Mouse (Mus musculus) lung, embryonic 15.5 days (tissue): ENCODE data around the gene Zer1. TPM values are rescaled to one million over a fixed set of nuclear protein-coding genes. Genes with fewer than 3 reads are reported as not detected.

Source experiments
- ATAC-seq: fragments of 200-750 bp; cut with Nextera tagmentation; 2 replicates; pipeline ENCODE4 v1.8.0; 2017; ENCODE audit warnings: moderate number of reproducible peaks, borderline replicate concordance; ENCODE audit not compliant: low FRiP score, low TSS enrichment; ENCODE audit errors: extremely low read depth
- H3K27ac ChIP-seq: fragments of 300-500 bp; sonication (generic); 2 replicates; pipeline ENCODE4 v1.5.1; 2015; ENCODE audit warnings: moderate library complexity, mild to moderate bottlenecking, inconsistent platforms
- H3K27me3 ChIP-seq: fragments of 300-500 bp; sonication (generic); 2 replicates; pipeline ENCODE4 v1.6.1; 2015; ENCODE audit warnings: inconsistent platforms
- H3K36me3 ChIP-seq: fragments of 300-500 bp; sonication (generic); 2 replicates; pipeline ENCODE4 v1.6.1; 2015; ENCODE audit warnings: inconsistent platforms
- H3K4me1 ChIP-seq: fragments of 300-500 bp; sonication (generic); 2 replicates; pipeline ENCODE4 v1.6.1; 2015; ENCODE audit warnings: inconsistent platforms
- H3K4me2 ChIP-seq: fragments of 300-500 bp; sonication (generic); 2 replicates; pipeline ENCODE4 v1.6.1; 2015; ENCODE audit warnings: inconsistent platforms, mild to moderate bottlenecking, moderate library complexity
- H3K4me3 ChIP-seq: fragments of 300-500 bp; sonication (generic); 2 replicates; pipeline ENCODE4 v1.5.1; 2015; ENCODE audit warnings: mild to moderate bottlenecking, inconsistent platforms
- H3K9ac ChIP-seq: fragments of 300-500 bp; sonication (generic); 2 replicates; pipeline ENCODE4 v1.6.1; 2015; ENCODE audit warnings: inconsistent platforms
- H3K9me3 ChIP-seq: fragments of 300-500 bp; sonication (generic); 2 replicates; pipeline ENCODE4 v1.6.1; 2016; ENCODE audit warnings: inconsistent platforms
- WGBS: fragments of 180-500 bp; shearing (Covaris S2); methylation state at CpG from one replicate; pipeline ENCODE4 v1.1.7; 2015; 5-methylcytosine and 5-hydroxymethylcytosine counted together
- polyA plus RNA-seq: library from polyadenylated mRNA; unstranded; fragments of >200 nt; fragmentation: Nextera tagmentation; extraction: Ambion mirVana; gene quantifications from 2 replicates; pipeline ENCODE4 v1.2.1, GENCODE M21; 2015

Zer1 gene
- polyA plus RNA-seq, 1 experiment from 2014 or later: 8.1 TPM

- no peaks in the 10 kb centered on the region for H3K27me3 ChIP-seq
- ATAC-seq: no peak
- H3K4me3 ChIP-seq: no peak overlapping the region
- H3K9me3 ChIP-seq: no peaks in the 10 kb centered on the region
- 48% methylated on average over 3 of the region's 3 CpGs for WGBS
- H3K9ac ChIP-seq: no peak overlapping the region
- H3K36me3 ChIP-seq: peaks cover 20% of the 10 kb centered on the region
- no peak overlapping the region for H3K27ac ChIP-seq
- H3K4me2 ChIP-seq: no peak overlapping the region
- peaks cover 17% of the 10 kb centered on the region for H3K4me1 ChIP-seq
Observed at GRCm38 (mm10) chr2:30075625-30076024, 48.8 kb downstream of the Zer1 start.

- ATAC-seq: no peak
- Histone ChIP-seq H3K27me3 (no peaks in the 10 kb centered on the region), H3K4me2 (no peak overlapping the region), H3K9ac (no peak overlapping the region), H3K27ac (no peak overlapping the region), H3K4me3 (no peak overlapping the region), H3K9me3 (no peaks in the 10 kb centered on the region), H3K4me1 (peaks cover 12% of the 10 kb centered on the region), H3K36me3 (peaks cover 43% of the 10 kb centered on the region)
- WGBS: 82% methylated on average over 3 of the region's 3 CpGs
Observed at GRCm38 (mm10) chr2:30073285-30073684, 51.1 kb downstream of the Zer1 start.

GRCm38 (mm10) chr2:30072875-30073274 lies 51.5 kb downstream of the Zer1 start:
- Histone ChIP-seq H3K4me1 (peaks cover 13% of the 10 kb centered on the region; the same call in 1 of the 2 replicates), H3K9ac (no peak overlapping the region), H3K36me3 (peaks cover 45% of the 10 kb centered on the region), H3K4me3 (no peak overlapping the region), H3K27me3 (no peaks in the 10 kb centered on the region), H3K27ac (no peak overlapping the region), H3K9me3 (no peaks in the 10 kb centered on the region), H3K4me2 (no peak overlapping the region)
- 72% methylated on average over 7 of the region's 7 CpGs for WGBS
- ATAC-seq: no peak

- no peak overlapping the region for H3K27ac ChIP-seq
- peaks cover 37% of the 10 kb centered on the region for H3K36me3 ChIP-seq
- H3K4me2 ChIP-seq: peak overlapping the region; percentile 56
- no peaks in the 10 kb centered on the region for H3K27me3 ChIP-seq
- peaks cover 33% of the 10 kb centered on the region for H3K4me1 ChIP-seq
- H3K4me3 ChIP-seq: peak overlapping the region; percentile 93
- no peaks in the 10 kb centered on the region for H3K9me3 ChIP-seq
- H3K9ac ChIP-seq: peak overlapping the region; percentile 100
- ATAC-seq: no peak
- 15% methylated on average over 7 of the region's 7 CpGs for WGBS
Observed at GRCm38 (mm10) chr2:30067962-30068361, 56.4 kb downstream of the Zer1 start.

- Histone ChIP-seq H3K27ac (peak overlapping the region; percentile 100), H3K9ac (peak overlapping the region; percentile 100), H3K27me3 (no peaks in the 10 kb centered on the region), H3K4me2 (peak overlapping the region; percentile 56), H3K36me3 (peaks cover 30% of the 10 kb centered on the region), H3K4me3 (peak overlapping the region; percentile 93), H3K4me1 (peaks cover 33% of the 10 kb centered on the region), H3K9me3 (no peaks in the 10 kb centered on the region)
- ATAC-seq: peak; percentile 23; the same call in 1 of the 2 replicates
- under 1% methylated on average over 60 of the region's 69 CpGs for WGBS
Observed at GRCm38 (mm10) chr2:30067031-30067888, 57.1 kb downstream of the Zer1 start.

- H3K27me3 ChIP-seq: no peaks in the 10 kb centered on the region
- peaks cover 38% of the 10 kb centered on the region for H3K4me1 ChIP-seq
- H3K4me2 ChIP-seq: peak overlapping the region; percentile 78
- H3K9me3 ChIP-seq: no peaks in the 10 kb centered on the region
- peak overlapping the region; percentile 100 for H3K9ac ChIP-seq
- ATAC-seq: peak; percentile 92
- peak overlapping the region; percentile 100 for H3K27ac ChIP-seq
- peaks cover 27% of the 10 kb centered on the region for H3K36me3 ChIP-seq
- peak overlapping the region; percentile 93 for H3K4me3 ChIP-seq
- WGBS: 1% methylated on average over 83 of the region's 101 CpGs
Observed at GRCm38 (mm10) chr2:30066046-30066901, 58.1 kb downstream of the Zer1 start.

GRCm38 (mm10) chr2:30064298-30064697 lies 60.1 kb downstream of the Zer1 start:
- Histone ChIP-seq H3K4me3 (peak overlapping the region; percentile 65; the same call in 1 of the 2 replicates), H3K36me3 (peaks cover 12% of the 10 kb centered on the region), H3K9me3 (no peaks in the 10 kb centered on the region), H3K4me1 (peaks cover 41% of the 10 kb centered on the region), H3K9ac (peak overlapping the region; percentile 59; the same call in 1 of the 2 replicates), H3K27ac (peak overlapping the region; percentile 98), H3K4me2 (peak overlapping the region; percentile 89), H3K27me3 (no peaks in the 10 kb centered on the region)
- ATAC-seq: no peak
- WGBS: 35% methylated on average over 3 of the region's 3 CpGs

GRCm38 (mm10) chr2:30063791-30064190 lies 60.6 kb downstream of the Zer1 start:
- H3K4me1 ChIP-seq: peaks cover 41% of the 10 kb centered on the region
- 6% methylated on average over 3 of the region's 3 CpGs for WGBS
- H3K27ac ChIP-seq: peak overlapping the region; percentile 98
- peak overlapping the region; percentile 89 for H3K4me2 ChIP-seq
- H3K27me3 ChIP-seq: no peaks in the 10 kb centered on the region
- peak overlapping the region; percentile 59 for H3K9ac ChIP-seq
- H3K36me3 ChIP-seq: peaks cover 7% of the 10 kb centered on the region
- no peak for ATAC-seq
- peak overlapping the region; percentile 65 for H3K4me3 ChIP-seq
- no peaks in the 10 kb centered on the region for H3K9me3 ChIP-seq

- H3K27ac ChIP-seq: peak overlapping the region; percentile 98
- H3K36me3 ChIP-seq: peaks cover 1% of the 10 kb centered on the region; the same call in 1 of the 2 replicates
- no peaks in the 10 kb centered on the region for H3K27me3 ChIP-seq
- WGBS: 4% methylated on average over 8 of the region's 8 CpGs
- H3K9ac ChIP-seq: peak overlapping the region; percentile 59
- no peak for ATAC-seq
- H3K9me3 ChIP-seq: no peaks in the 10 kb centered on the region
- H3K4me2 ChIP-seq: peak overlapping the region; percentile 89
- H3K4me1 ChIP-seq: peaks cover 37% of the 10 kb centered on the region
- H3K4me3 ChIP-seq: peak overlapping the region; percentile 65
Observed at GRCm38 (mm10) chr2:30063235-30063634, 61.1 kb downstream of the Zer1 start.

- no peaks in the 10 kb centered on the region for H3K36me3 ChIP-seq
- ATAC-seq: 0 out of 2 replicates have a peak, but pooled peaks have one; percentile 11
- peak overlapping the region; percentile 89 for H3K4me2 ChIP-seq
- peak overlapping the region; percentile 98 for H3K27ac ChIP-seq
- peak overlapping the region; percentile 65 for H3K4me3 ChIP-seq
- H3K9me3 ChIP-seq: no peaks in the 10 kb centered on the region
- peaks cover 32% of the 10 kb centered on the region for H3K4me1 ChIP-seq
- peak overlapping the region; percentile 59 for H3K9ac ChIP-seq
- 0% methylated on average over 40 of the region's 40 CpGs for WGBS
- H3K27me3 ChIP-seq: no peaks in the 10 kb centered on the region
Observed at GRCm38 (mm10) chr2:30062249-30063093, 61.9 kb downstream of the Zer1 start.
